Mouse (Mus musculus): ENCODE data around the gene Slc6a9. TPM values are rescaled to one million over a fixed set of nuclear protein-coding genes. Genes with fewer than 3 reads are reported as not detected.
A peak's percentile ranks its signal among the peaks of the same experiment; 100 is the strongest.

Slc6a9 gene
- polyA plus RNA-seq, 1 experiment from 2014 or later = 7.2 TPM

DNA sequence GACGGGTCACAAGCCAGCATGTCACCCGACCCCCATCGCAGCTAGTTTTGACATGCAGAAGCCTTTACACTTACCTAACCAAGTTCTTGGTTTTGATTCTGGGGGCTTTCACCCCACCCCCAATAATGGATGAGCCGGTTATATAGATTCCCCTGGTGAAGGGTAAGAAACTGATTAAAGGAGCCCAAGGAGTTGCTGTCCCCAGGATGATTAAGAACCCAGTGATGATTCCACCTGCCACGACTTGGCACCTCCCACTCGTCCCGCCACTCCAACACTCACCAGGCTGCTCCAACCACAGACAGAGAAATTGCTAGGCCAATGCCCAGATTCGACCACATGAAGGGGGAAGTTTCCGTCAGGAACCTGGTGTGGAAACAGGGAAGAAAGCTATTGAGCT, 51.7 kb downstream of the Slc6a9 start:
- 89% methylated on average over 9 of the region's 9 CpGs for WGBS
- Histone ChIP-seq H3K4me1 (replicated peaks) (peaks cover 63% of the 10 kb centered on the region), H3K36me3 (peaks cover 51% of the 10 kb centered on the region), H3K4me3 (peak overlapping the region; percentile 70), H3K9me3 (no peaks in the 10 kb centered on the region), H3K27me3 (ENCODE audit: insufficient read depth, poor library complexity, severe bottlenecking) (no peaks in the 10 kb centered on the region), H3K27ac (no peak overlapping the region)
- no peak for DNase-seq (ENCODE audit: low spot score)

DNA sequence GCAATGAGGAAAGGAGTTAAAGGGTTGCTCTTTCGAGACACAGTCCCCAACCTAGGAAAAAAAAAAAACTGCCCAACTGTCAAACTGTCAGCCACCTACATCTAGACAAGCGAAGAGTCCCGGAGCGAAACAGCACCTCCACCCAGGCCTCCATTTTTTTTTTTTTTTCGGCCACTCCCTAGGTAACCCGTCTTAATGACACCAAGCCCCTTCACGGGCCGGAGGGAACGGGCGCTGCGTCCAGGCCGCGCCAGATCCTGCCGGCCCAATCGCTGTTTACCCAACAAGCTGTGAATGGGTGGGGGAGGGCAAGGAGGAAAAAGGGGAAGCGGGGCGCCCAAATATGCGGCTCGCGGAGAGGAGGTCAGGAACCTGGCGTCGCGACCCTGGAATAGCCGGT, 52.3 kb downstream of the Slc6a9 start:
- H3K9me3 ChIP-seq = no peaks in the 10 kb centered on the region
- peaks cover 63% of the 10 kb centered on the region for H3K4me1 ChIP-seq (replicated peaks)
- no peaks in the 10 kb centered on the region for H3K27me3 ChIP-seq (ENCODE audit: insufficient read depth, poor library complexity, severe bottlenecking)
- WGBS = 3% methylated on average over 24 of the region's 24 CpGs
- H3K27ac ChIP-seq = peak overlapping the region; percentile 87
- no peak for DNase-seq (ENCODE audit: low spot score)
- peaks cover 46% of the 10 kb centered on the region for H3K36me3 ChIP-seq
- H3K4me3 ChIP-seq = peak overlapping the region; percentile 70

DNA sequence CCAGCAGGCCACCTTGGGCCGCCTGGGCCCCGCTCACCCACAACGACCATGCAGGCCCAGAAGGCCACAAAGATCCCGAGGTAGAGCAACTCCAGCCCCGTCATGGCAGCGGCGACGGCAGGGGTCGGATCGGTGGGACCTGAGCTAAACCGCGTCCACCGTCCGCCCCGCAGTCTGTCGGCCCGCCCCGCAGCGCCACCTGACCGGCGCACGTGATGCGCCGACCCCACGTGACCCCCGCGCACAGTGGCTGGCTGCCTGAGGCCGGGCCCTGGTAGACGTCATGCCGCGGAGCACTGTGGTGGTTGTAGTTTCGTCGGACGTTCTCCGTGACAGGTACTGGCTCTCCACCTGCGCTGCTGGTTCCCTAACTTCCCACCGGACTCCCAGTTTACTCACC, 52.8 kb downstream of the Slc6a9 start, which contains the start of gene Atp6v0b:
TSS of gene Atp6v0b (minus strand) at position 201 of the 400 bp plus-strand sequence.
- H3K27ac ChIP-seq = peak within 1 kb of the TSS; percentile 87
- H3K27me3 ChIP-seq (ENCODE audit: insufficient read depth, poor library complexity, severe bottlenecking) = no peaks in the 10 kb centered on the region
- peak; percentile 92 for DNase-seq (ENCODE audit: low spot score)
- H3K4me1 ChIP-seq (replicated peaks) = peaks cover 60% of the 10 kb centered on the region
- peaks cover 46% of the 10 kb centered on the region for H3K36me3 ChIP-seq
- WGBS = under 1% methylated on average over 37 of the region's 37 CpGs
- H3K9me3 ChIP-seq = no peaks in the 10 kb centered on the region
- H3K4me3 ChIP-seq = peak within 1 kb of the TSS; percentile 70

DNA sequence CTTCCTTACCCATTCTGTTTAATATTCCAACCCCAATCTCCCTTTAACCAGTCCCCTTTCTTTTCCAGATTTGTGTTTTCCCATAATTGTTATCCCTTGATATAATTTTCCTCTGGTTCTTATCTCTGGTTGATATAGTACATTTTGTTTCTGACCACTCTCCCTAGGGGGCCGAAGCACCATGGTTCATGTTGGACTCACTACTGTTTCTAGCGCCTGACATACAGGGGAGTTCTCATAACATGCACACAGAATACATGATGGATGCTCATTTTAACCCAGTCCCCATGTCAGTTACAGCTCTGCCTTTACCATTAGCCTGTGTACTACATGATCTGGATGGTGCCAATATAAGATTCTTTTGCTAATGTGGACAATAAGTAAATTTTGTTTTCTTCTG, 53.6 kb downstream of the Slc6a9 start:
- DNase-seq (ENCODE audit: low spot score) = no peak
- no peaks in the 10 kb centered on the region for H3K9me3 ChIP-seq
- peak overlapping the region; percentile 70; the same call in 1 of the 2 replicates for H3K4me3 ChIP-seq
- H3K36me3 ChIP-seq = peaks cover 46% of the 10 kb centered on the region
- peaks cover 56% of the 10 kb centered on the region for H3K4me1 ChIP-seq (replicated peaks)
- WGBS = 76% methylated on average over 2 of the region's 2 CpGs
- no peaks in the 10 kb centered on the region for H3K27me3 ChIP-seq (ENCODE audit: insufficient read depth, poor library complexity, severe bottlenecking)
- H3K27ac ChIP-seq = no peak overlapping the region

DNA sequence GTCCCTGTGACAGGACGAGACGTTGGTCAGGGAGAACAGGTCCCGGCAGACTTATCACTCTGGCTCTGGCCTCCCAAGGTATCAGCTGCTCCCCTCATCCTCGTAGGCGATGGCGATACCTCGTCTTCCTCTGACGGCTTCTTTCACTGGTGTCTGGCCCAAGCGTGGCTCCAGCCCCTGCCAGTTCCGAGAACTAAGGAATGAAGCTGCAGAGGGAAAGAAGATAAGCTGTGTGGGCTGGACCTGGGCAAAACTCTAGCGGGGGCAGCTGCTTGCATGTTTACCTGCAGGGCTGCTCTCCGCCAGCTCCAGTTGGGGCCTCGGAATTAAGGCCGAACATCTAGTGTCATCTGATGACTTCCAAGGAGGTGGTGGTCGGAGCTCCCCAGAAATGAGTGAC, 55.2 kb downstream of the Slc6a9 start:
- Histone ChIP-seq H3K4me3 (no peak overlapping the region), H3K36me3 (peaks cover 48% of the 10 kb centered on the region), H3K27ac (no peak overlapping the region), H3K4me1 (replicated peaks) (peaks cover 43% of the 10 kb centered on the region), H3K27me3 (ENCODE audit: insufficient read depth, poor library complexity, severe bottlenecking) (no peaks in the 10 kb centered on the region), H3K9me3 (no peaks in the 10 kb centered on the region)
- WGBS = 92% methylated on average over 15 of the region's 15 CpGs
- DNase-seq (ENCODE audit: low spot score) = no peak

DNA sequence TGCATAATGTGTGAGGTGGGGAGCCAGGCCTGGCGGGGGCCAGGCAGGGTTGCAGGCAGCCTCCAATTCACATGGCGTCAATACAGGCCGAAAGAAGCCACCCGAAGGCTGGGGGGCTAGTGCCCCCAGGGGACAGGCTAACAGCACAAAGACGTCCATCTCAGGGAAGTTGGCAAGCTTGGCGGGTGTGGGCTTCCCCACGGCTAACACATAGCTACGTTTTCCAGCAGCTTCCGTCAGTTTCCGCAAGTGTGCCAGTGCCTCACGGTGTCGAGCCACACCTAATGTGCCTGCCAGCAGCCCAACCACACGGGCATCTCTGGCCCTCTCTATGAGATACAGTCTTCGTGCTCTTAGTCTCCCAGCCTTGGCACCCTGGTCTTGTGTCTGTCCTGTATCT, 55.7 kb downstream of the Slc6a9 start:
- WGBS = 93% methylated on average over 14 of the region's 14 CpGs
- Histone ChIP-seq H3K4me3 (peak overlapping the region; percentile 76; the same call in 1 of the 2 replicates), H3K27ac (no peak overlapping the region)

DNA sequence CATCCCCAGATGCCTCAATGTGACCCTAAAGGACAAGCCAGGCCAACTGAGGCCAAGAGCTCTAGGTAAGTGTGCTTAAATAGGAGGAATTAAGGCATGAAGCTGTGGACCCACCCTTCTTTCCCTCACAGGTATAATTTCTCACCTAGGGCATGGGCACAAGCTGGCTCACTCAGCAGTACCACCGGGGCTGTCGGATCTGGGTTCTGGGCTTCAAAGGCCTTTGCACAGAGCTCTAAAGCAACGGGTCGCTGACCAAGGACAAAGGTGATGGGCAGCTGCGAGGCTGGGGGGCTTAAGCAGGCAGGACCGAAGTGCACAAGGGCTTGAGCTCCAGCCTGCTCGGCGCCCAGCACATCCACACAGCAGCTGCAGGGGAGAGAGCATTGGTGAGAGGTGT, 56.4 kb downstream of the Slc6a9 start:
- no peaks in the 10 kb centered on the region for H3K9me3 ChIP-seq
- no peaks in the 10 kb centered on the region for H3K27me3 ChIP-seq (ENCODE audit: insufficient read depth, poor library complexity, severe bottlenecking)
- DNase-seq (ENCODE audit: low spot score) = no peak
- peak overlapping the region; percentile 76 for H3K4me3 ChIP-seq
- WGBS = 70% methylated on average over 8 of the region's 8 CpGs
- H3K27ac ChIP-seq = no peak overlapping the region
- peaks cover 37% of the 10 kb centered on the region for H3K4me1 ChIP-seq (replicated peaks)
- H3K36me3 ChIP-seq = peaks cover 48% of the 10 kb centered on the region

More for the DNA sequence above, 55.7 kb downstream of the Slc6a9 start:
- peaks cover 48% of the 10 kb centered on the region for H3K36me3 ChIP-seq
- no peaks in the 10 kb centered on the region for H3K27me3 ChIP-seq (ENCODE audit: insufficient read depth, poor library complexity, severe bottlenecking)
- H3K9me3 ChIP-seq = no peaks in the 10 kb centered on the region
- DNase-seq (ENCODE audit: low spot score) = no peak
- peaks cover 40% of the 10 kb centered on the region for H3K4me1 ChIP-seq (replicated peaks)

DNA sequence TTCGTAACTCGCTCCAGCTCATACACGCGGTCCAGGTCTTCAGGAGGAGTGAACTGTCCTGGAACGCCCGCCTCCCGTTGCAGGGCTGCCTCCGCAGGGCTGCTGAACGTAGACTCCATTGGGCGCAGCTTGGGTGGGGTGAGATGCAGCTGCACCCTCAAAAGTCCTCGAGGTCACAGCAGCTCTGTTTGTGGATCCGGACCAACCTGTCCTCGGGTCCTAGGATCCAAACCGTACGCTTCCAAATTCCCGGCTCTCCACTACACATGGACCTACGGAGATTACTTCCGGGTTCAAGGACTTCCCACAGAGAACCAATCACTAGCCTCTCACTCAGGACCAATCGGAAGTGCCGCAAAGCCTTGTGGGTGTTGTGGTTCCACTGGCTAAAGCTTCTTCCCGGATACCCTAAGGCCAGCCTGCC, 57.4 kb downstream of the Slc6a9 start, which contains the start of gene Dph2:
TSS of gene Dph2 (minus strand) at position 295 of the 424 bp plus-strand sequence.
- peak within 1 kb of the TSS; percentile 76 for H3K4me3 ChIP-seq
- WGBS = under 1% methylated on average over 21 of the region's 21 CpGs
- H3K36me3 ChIP-seq = peaks cover 55% of the 10 kb centered on the region
- no peaks in the 10 kb centered on the region for H3K27me3 ChIP-seq (ENCODE audit: insufficient read depth, poor library complexity, severe bottlenecking)
- H3K4me1 ChIP-seq (replicated peaks) = peaks cover 27% of the 10 kb centered on the region
- peak; percentile 82 for DNase-seq (ENCODE audit: low spot score)
- H3K9me3 ChIP-seq = no peaks in the 10 kb centered on the region
- peak within 1 kb of the TSS; percentile 36; the same call in 1 of the 2 replicates for H3K27ac ChIP-seq

DNA sequence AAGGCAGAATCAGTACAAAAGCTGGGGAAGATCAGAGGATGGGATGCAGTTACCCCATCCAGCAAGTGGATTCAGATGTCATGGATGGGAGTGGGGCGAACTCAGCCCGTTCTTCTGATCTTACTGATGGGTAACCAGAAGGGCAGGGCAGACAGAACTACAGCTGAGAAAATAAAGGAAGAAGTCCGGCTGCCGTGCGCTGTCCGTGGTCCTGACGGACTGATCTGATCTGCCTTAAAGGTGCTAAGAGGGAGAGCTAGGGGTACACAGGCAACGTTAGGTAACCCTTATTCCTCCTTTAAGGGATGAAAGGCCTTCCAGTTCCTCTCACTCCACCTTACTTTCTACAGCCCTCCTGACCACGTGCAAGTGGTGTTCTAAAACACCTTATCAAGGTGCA, 59.1 kb downstream of the Slc6a9 start:
- H3K9me3 ChIP-seq = no peaks in the 10 kb centered on the region
- no peaks in the 10 kb centered on the region for H3K27me3 ChIP-seq (ENCODE audit: insufficient read depth, poor library complexity, severe bottlenecking)
- peak; percentile 47 for DNase-seq (ENCODE audit: low spot score)
- WGBS = 23% methylated on average over 9 of the region's 9 CpGs
- H3K4me3 ChIP-seq = no peak overlapping the region
- peaks cover 71% of the 10 kb centered on the region for H3K36me3 ChIP-seq
- H3K4me1 ChIP-seq (replicated peaks) = peaks cover 19% of the 10 kb centered on the region
- no peak overlapping the region for H3K27ac ChIP-seq

DNA sequence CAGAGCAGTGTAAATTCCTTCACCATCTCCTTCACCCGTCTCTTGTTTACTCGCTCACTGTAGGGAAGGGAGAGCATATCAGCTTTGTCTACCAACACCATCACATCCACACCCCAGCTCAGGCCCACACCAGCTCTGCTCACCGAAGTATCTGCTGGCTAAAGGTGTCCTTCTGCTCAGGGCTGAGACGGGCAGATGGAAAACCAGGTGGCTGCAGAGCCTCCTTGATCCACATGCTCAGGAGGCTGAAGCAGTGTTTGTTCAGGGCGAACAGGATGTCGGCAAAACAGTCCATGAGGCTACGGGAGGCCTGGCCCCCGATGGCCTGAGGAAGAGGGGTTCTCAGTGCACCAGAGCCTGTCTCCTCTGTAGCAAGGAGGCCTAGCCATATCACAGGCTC, 60.3 kb downstream of the Slc6a9 start:
- no peak overlapping the region for H3K4me3 ChIP-seq
- H3K9me3 ChIP-seq = no peaks in the 10 kb centered on the region
- peaks cover 19% of the 10 kb centered on the region for H3K4me1 ChIP-seq (replicated peaks)
- H3K36me3 ChIP-seq = peaks cover 72% of the 10 kb centered on the region
- DNase-seq (ENCODE audit: low spot score) = no peak
- 92% methylated on average over 8 of the region's 8 CpGs for WGBS
- no peaks in the 10 kb centered on the region for H3K27me3 ChIP-seq (ENCODE audit: insufficient read depth, poor library complexity, severe bottlenecking)
- no peak overlapping the region for H3K27ac ChIP-seq

DNA sequence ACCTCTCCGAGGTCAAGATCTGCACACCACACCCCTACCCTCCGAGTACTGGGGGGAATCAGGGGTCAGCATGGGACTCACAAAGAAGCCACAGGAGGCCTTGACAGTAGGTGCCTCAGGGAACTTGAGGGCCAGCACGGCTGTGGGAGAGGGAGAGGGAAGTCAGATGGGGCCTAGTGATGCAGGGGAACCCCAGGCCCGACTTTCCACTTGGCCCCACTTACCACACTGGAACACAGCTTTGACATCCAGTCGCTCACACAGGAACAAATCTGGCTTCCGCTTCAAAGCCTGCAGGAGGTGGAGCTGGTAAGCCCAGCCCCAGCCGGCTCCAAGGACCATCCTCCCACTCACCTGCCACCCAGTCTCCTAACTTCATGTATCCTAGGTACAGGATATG, 61.0 kb downstream of the Slc6a9 start:
- H3K4me1 ChIP-seq (replicated peaks) = peaks cover 18% of the 10 kb centered on the region
- no peak overlapping the region for H3K4me3 ChIP-seq
- H3K36me3 ChIP-seq = peaks cover 72% of the 10 kb centered on the region
- no peaks in the 10 kb centered on the region for H3K9me3 ChIP-seq
- WGBS = 83% methylated on average over 7 of the region's 7 CpGs
- H3K27ac ChIP-seq = no peak overlapping the region
- no peaks in the 10 kb centered on the region for H3K27me3 ChIP-seq (ENCODE audit: insufficient read depth, poor library complexity, severe bottlenecking)
- no peak for DNase-seq (ENCODE audit: low spot score)

DNA sequence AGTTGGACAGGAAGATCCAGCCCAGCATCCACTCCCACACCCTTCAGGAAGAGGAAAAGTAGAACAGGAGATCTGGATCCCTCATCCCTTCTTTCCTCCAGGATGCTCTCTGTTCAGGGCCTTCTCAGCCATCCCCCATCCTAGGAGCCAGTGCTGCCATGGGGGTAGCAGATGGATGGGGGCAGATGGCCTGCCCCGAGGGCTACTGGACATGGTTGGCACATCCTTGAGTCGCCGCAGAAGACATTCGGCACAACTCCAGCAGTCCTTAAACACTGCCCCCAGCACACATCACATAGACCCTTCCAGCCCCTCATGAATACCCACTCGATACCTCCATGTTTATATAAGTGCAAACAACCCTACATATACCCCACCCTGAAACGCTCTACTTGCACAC, 61.7 kb downstream of the Slc6a9 start:
- Histone ChIP-seq H3K36me3 (peaks cover 73% of the 10 kb centered on the region), H3K27ac (no peak overlapping the region), H3K4me1 (replicated peaks) (peaks cover 11% of the 10 kb centered on the region), H3K4me3 (no peak overlapping the region), H3K27me3 (ENCODE audit: insufficient read depth, poor library complexity, severe bottlenecking) (no peaks in the 10 kb centered on the region), H3K9me3 (no peaks in the 10 kb centered on the region)
- 95% methylated on average over 6 of the region's 6 CpGs for WGBS
- no peak for DNase-seq (ENCODE audit: low spot score)

DNA sequence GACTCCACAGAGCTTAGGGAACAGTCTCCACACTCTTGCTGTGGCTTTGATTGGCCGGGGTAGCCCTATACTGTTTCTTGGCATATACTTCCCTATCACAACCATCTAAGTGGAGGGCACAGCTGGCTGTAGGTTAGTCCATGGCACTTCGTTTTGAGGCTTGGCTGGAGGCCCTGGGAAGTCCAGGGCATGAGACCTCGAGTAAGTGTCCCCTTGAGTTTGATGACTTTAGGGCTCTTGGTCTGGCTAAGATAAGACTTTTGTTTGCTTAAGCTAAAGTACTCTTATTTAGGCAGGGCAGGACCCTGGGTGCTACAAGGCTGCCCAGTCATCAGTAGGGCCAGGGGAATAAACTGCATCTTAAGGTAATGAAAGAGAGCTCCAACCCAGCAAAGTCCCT, 63.8 kb downstream of the Slc6a9 start:
- H3K9me3 ChIP-seq = no peaks in the 10 kb centered on the region
- H3K4me1 ChIP-seq (replicated peaks) = no peaks in the 10 kb centered on the region
- DNase-seq (ENCODE audit: low spot score) = no peak
- H3K27me3 ChIP-seq (ENCODE audit: insufficient read depth, poor library complexity, severe bottlenecking) = no peaks in the 10 kb centered on the region
- WGBS = 90% methylated on average over 3 of the region's 3 CpGs
- H3K27ac ChIP-seq = no peak overlapping the region
- no peak overlapping the region for H3K4me3 ChIP-seq
- peaks cover 94% of the 10 kb centered on the region for H3K36me3 ChIP-seq

DNA sequence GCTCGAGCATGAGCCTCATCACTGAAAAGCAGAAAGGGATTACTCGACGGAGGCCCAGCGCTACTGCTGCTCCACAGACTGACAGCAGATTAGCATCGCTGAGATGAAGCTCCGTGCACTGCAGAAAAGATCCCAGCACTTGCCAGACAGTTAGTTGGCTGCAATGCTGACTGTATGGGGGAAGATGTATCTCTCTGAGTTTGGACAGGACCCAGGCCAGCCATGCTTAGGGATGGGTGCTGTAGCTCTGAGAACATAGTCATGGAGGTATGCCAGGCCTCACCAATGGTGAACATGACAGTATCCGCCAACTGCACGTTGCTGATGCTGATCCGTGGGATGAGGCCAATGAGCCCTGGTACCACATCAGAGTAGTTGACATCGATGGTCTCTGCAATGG, 69.8 kb downstream of the Slc6a9 start:
- H3K9me3 ChIP-seq = no peaks in the 10 kb centered on the region
- H3K4me1 ChIP-seq (replicated peaks) = peaks cover 8% of the 10 kb centered on the region
- H3K36me3 ChIP-seq = peaks cover 93% of the 10 kb centered on the region
- no peak for DNase-seq (ENCODE audit: low spot score)
- no peaks in the 10 kb centered on the region for H3K27me3 ChIP-seq (ENCODE audit: insufficient read depth, poor library complexity, severe bottlenecking)
- WGBS = 94% methylated on average over 10 of the region's 10 CpGs
- H3K27ac ChIP-seq = no peak overlapping the region
- H3K4me3 ChIP-seq = no peak overlapping the region

Measured in hindbrain, embryonic 10.5 days (tissue).